Mouse (Mus musculus) liver, adult 2 months (tissue): ENCODE data around the gene Adh4.

Experiments used
- CTCF ChIP-seq: fragments of 200-500 bp; IDR thresholded peaks from 2 replicates; pipeline ENCODE4 v1.5.1; 2011; ENCODE audit warnings: low read depth, low read length, control low read depth
- POLR2A ChIP-seq: fragments of 200-500 bp; IDR thresholded peaks from 2 replicates; pipeline ENCODE4 v1.6.1; 2011; ENCODE audit warnings: low read length, control low read depth; ENCODE audit not compliant: insufficient read depth; ENCODE audit errors: extremely low read depth

DNA sequence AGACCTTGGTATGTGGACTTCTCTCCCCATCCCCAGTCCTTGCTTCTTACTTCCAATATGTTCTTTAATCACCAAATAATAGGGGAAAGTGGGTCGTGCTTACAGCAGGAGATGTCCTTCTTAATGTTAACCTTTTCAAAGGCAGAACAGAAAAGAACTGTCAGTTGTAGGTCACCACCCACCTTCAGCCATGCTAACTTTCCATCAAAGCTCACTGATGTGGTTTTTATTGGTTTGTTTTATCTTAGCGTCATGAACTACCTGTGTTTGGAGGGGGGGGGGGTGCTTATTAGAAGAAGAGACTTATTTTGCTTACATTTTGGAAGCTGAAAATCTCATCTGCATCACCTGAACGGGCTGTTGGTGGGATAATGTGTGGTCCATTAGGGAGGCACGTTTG is 9.0 kb downstream of the Adh4 start:
- TF ChIP-seq CTCF, result no peak
- TF ChIP-seq POLR2A, result no peak
